Mouse (Mus musculus) kidney, adult 2 months (tissue): ENCODE measurements around the gene Slc22a23. TPM values are rescaled to one million over a fixed set of nuclear protein-coding genes. Genes with fewer than 3 reads are reported as not detected.

ENCODE experiments used
- DNase-seq: peaks from one replicate; pipeline ENCODE4 v3.0.0; 2021
- H3K27ac ChIP-seq: fragments of 200-500 bp; 2 replicates; pipeline ENCODE4 v1.5.1; 2012; ENCODE audit warnings: low read depth, low read length, control low read depth, inconsistent platforms; ENCODE audit not compliant: insufficient read depth
- H3K27me3 ChIP-seq: fragments of 200-500 bp; replicated peaks from 2 replicates; pipeline ENCODE4 v1.6.1; 2012; ENCODE audit warnings: mild to moderate bottlenecking, moderate library complexity, low read length, inconsistent platforms; ENCODE audit not compliant: control insufficient read depth, insufficient read depth
- H3K36me3 ChIP-seq: fragments of 200-500 bp; 2 replicates; pipeline ENCODE4 v1.6.1; 2012; ENCODE audit warnings: mild to moderate bottlenecking, moderate library complexity, low read length, inconsistent platforms; ENCODE audit not compliant: control insufficient read depth, insufficient read depth
- H3K4me1 ChIP-seq: fragments of 200-500 bp; 2 replicates; pipeline ENCODE4 v1.6.1; 2011; ENCODE audit warnings: low read length; ENCODE audit not compliant: control insufficient read depth, insufficient read depth
- H3K4me3 ChIP-seq: fragments of 200-500 bp; 2 replicates; pipeline ENCODE4 v1.5.1; 2011; ENCODE audit warnings: mild to moderate bottlenecking, low read depth, low read length, control low read depth; ENCODE audit not compliant: insufficient read depth
- CTCF ChIP-seq: fragments of 200-500 bp; conservative IDR thresholded peaks from 2 replicates; pipeline ENCODE4 v1.5.1; 2011; ENCODE audit warnings: low read depth, mild to moderate bottlenecking, control low read depth, low read length, moderate library complexity, mixed read lengths; ENCODE audit not compliant: insufficient read depth, insufficient read length
- POLR2A ChIP-seq: fragments of 200-500 bp; IDR thresholded peaks from one replicate; pipeline ENCODE4 v1.6.1; 2011; ENCODE audit warnings: low read depth, low read length, control low read depth
- WGBS: fragments of 180-500 bp; shearing (Covaris S2); methylation state at CpG from one replicate; pipeline ENCODE4 v1.1.7; 2018; 5-methylcytosine and 5-hydroxymethylcytosine counted together
- polyA plus RNA-seq: library from polyadenylated mRNA; depleted of rRNA; stranded (reverse); fragments of >200 nt; gene quantifications from 2 replicates; pipeline ENCODE4 v1.2.3, GENCODE M21; 2012

The Slc22a23 gene
- polyA plus RNA-seq, 1 experiment: 76.1 TPM

- no peak for DNase-seq
- no peaks in the 10 kb centered on the region for H3K27me3 ChIP-seq
- H3K4me1 ChIP-seq: peaks cover 6% of the 10 kb centered on the region; the same call in 1 of the 2 replicates
- no peak overlapping the region for H3K4me3 ChIP-seq
- WGBS: 95% methylated on average over 5 of the region's 5 CpGs
- TF ChIP-seq CTCF (no peak), POLR2A (no peak)
- no peak overlapping the region for H3K27ac ChIP-seq
- no peaks in the 10 kb centered on the region; the same call in 1 of the 2 replicates for H3K36me3 ChIP-seq
These were observed 46.3 kb downstream of the Slc22a23 start for GRCm38 (mm10) chr13:34298674-34299073.

DNA sequence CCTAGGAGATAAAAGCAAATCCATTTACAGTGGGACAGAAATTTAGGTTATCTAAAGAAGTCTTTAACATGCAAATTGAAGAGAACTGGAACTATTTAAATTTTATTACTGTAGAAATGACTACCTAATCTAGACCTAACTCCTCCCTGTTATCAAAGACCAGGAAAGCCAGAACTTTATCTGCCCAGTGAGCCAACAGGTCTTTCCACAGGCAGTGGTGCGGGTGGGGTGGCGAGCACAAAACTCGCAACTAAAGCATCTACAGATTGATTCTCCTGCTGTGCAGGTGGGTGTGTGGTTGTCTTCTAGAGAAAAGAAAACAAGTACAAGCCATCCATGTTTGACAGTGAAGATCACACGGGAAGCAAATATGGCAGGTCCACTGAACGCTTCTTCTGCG lies 46.9 kb downstream of the Slc22a23 start:
- no peak overlapping the region for H3K4me3 ChIP-seq
- DNase-seq: no peak
- H3K4me1 ChIP-seq: peaks cover 6% of the 10 kb centered on the region; the same call in 1 of the 2 replicates
- H3K36me3 ChIP-seq: no peaks in the 10 kb centered on the region; the same call in 1 of the 2 replicates
- no peaks in the 10 kb centered on the region for H3K27me3 ChIP-seq
- H3K27ac ChIP-seq: no peak overlapping the region
- WGBS: 94% methylated on average over 6 of the region's 6 CpGs
- no peak for TF ChIP-seq CTCF
- no peak for TF ChIP-seq POLR2A

GRCm38 (mm10) chr13:34295787-34296435 lies 49.1 kb downstream of the Slc22a23 start:
- Histone ChIP-seq H3K4me3 (no peak overlapping the region), H3K27me3 (no peaks in the 10 kb centered on the region), H3K27ac (peak overlapping the region; percentile 77), H3K4me1 (peaks cover 13% of the 10 kb centered on the region), H3K36me3 (no peaks in the 10 kb centered on the region; the same call in 1 of the 2 replicates)
- WGBS: 59% methylated on average over 12 of the region's 12 CpGs
- TF ChIP-seq POLR2A (no peak), CTCF (no peak)
- DNase-seq: peak; percentile 66

- Histone ChIP-seq H3K36me3 (no peaks in the 10 kb centered on the region; the same call in 1 of the 2 replicates), H3K27ac (no peak overlapping the region), H3K4me3 (no peak overlapping the region), H3K4me1 (peaks cover 13% of the 10 kb centered on the region), H3K27me3 (no peaks in the 10 kb centered on the region)
- TF ChIP-seq CTCF (0 out of 2 replicates have a peak, but pooled peaks have one; percentile 6), POLR2A (no peak)
- DNase-seq: no peak
- WGBS: 69% methylated on average over 4 of the region's 4 CpGs
These were observed 50.8 kb downstream of the Slc22a23 start for GRCm38 (mm10) chr13:34294212-34294611.

- H3K4me1 ChIP-seq: peaks cover 16% of the 10 kb centered on the region
- TF ChIP-seq POLR2A (no peak), CTCF (no peak)
- no peaks in the 10 kb centered on the region for H3K27me3 ChIP-seq
- 28% methylated on average over 2 of the region's 2 CpGs for WGBS
- no peak overlapping the region for H3K4me3 ChIP-seq
- peak; percentile 93 for DNase-seq
- H3K36me3 ChIP-seq: no peaks in the 10 kb centered on the region; the same call in 1 of the 2 replicates
- H3K27ac ChIP-seq: peak overlapping the region; percentile 35; the same call in 1 of the 2 replicates
These were observed 52.9 kb downstream of the Slc22a23 start for GRCm38 (mm10) chr13:34292042-34292441.

DNA sequence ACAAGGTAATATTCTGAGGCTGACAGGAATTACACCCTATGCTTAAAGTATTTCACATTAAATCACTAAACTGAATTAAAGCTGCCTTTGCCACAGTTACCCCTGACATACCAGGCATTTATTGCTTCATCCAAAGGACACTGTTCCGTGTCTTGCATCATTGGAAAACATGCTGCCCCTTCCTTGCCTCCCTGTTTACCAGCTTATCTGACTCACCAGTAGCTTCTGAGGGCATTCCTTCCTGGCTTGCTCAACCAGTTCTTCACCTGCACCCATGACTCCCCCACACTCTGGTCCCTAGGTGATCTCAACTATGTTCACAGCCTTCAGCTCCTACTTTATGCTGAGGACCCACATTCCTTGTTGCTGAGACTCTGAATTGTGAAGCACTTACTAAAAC lies 54.6 kb downstream of the Slc22a23 start:
- TF ChIP-seq CTCF (no peak), POLR2A (no peak)
- H3K4me3 ChIP-seq: no peak overlapping the region
- H3K27ac ChIP-seq: no peak overlapping the region
- DNase-seq: no peak
- WGBS: 89% methylated on average over 1 of the region's 1 CpGs
- H3K27me3 ChIP-seq: no peaks in the 10 kb centered on the region
- H3K36me3 ChIP-seq: no peaks in the 10 kb centered on the region
- H3K4me1 ChIP-seq: peaks cover 11% of the 10 kb centered on the region

DNA sequence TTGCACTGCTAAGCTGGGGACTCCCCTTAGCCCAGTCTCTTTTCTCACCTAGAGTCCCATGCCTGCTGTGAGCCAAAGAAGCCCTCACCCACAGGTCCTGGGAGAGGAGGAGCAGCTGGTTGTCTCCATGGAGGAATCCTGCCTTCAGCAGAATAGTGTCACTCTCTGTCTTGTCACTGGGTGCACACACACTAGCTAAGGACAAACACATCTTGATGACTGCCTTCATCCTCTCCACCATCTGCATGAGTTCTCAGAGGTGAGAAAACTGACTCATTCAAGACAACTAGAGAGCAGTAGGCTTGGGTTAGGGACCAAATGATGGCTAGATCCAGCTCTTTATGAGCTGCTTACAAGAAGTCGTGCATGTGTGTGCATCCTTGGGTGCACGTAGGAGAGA lies 55.4 kb downstream of the Slc22a23 start:
- Histone ChIP-seq H3K4me1 (peaks cover 10% of the 10 kb centered on the region), H3K27me3 (no peaks in the 10 kb centered on the region), H3K27ac (no peak overlapping the region), H3K36me3 (no peaks in the 10 kb centered on the region), H3K4me3 (no peak overlapping the region)
- 83% methylated on average over 2 of the region's 2 CpGs for WGBS
- TF ChIP-seq POLR2A (no peak), CTCF (no peak)
- no peak for DNase-seq
